Mouse (Mus musculus) mesoderm, embryonic 11.5 days (tissue): ENCODE measurements around the gene Mfsd11.
"Not testable (repeated sequence)": the region's sequence is repeated elsewhere in the genome, so short reads cannot be mapped to it uniquely, and the experiment has no call there.

Experiments used
- DNase-seq: peaks from one replicate; pipeline ENCODE4 v3.0.0-alpha.2; 2012; ENCODE audit warnings: low read depth, low spot score

The Mfsd11 gene

GRCm38 (mm10) chr11:116881440-116881839 lies 29.2 kb downstream of the Mfsd11 start:
- DNase-seq, result no peak

- DNase-seq, result no peak
Observed at GRCm38 (mm10) chr11:116882446-116882845, 30.2 kb downstream of the Mfsd11 start.

- DNase-seq, result no peak
Observed at GRCm38 (mm10) chr11:116884061-116884460, 31.8 kb downstream of the Mfsd11 start.

- DNase-seq, result peak; percentile 90
Observed at GRCm38 (mm10) chr11:116885275-116886151, 33.3 kb downstream of the Mfsd11 start.

- no peak for DNase-seq
Observed at GRCm38 (mm10) chr11:116887136-116887535, 34.9 kb downstream of the Mfsd11 start.

GRCm38 (mm10) chr11:116893532-116894442 lies 41.5 kb downstream of the Mfsd11 start:
- DNase-seq, result no peak

- no peak for DNase-seq
Observed at GRCm38 (mm10) chr11:116895402-116895801, 43.2 kb downstream of the Mfsd11 start.

- no peak for DNase-seq
Observed at GRCm38 (mm10) chr11:116899247-116899646, 47.0 kb downstream of the Mfsd11 start.

GRCm38 (mm10) chr11:116902588-116902987 lies 50.3 kb downstream of the Mfsd11 start:
- not testable (repeated sequence) for DNase-seq

GRCm38 (mm10) chr11:116905741-116906456 lies 53.7 kb downstream of the Mfsd11 start:
- DNase-seq, result no peak

- DNase-seq, result no peak
Observed at GRCm38 (mm10) chr11:116913573-116913972, 61.3 kb downstream of the Mfsd11 start.

GRCm38 (mm10) chr11:116914267-116914885 lies 62.1 kb downstream of the Mfsd11 start:
- DNase-seq, result no peak

- no peak for DNase-seq
Observed at GRCm38 (mm10) chr11:116915241-116915640, 63.0 kb downstream of the Mfsd11 start.

- no peak for DNase-seq
Observed at GRCm38 (mm10) chr11:116917361-116917760, 65.1 kb downstream of the Mfsd11 start.

GRCm38 (mm10) chr11:116918323-116919185 lies 66.3 kb downstream of the Mfsd11 start, which contains the start of gene Mgat5b:
Mgat5b (plus strand) TSS chr11:116918863.
- DNase-seq, result peak; percentile 94

GRCm38 (mm10) chr11:116919186-116920020 lies 67.2 kb downstream of the Mfsd11 start:
- no peak for DNase-seq

- DNase-seq, result peak; percentile 66
Observed at GRCm38 (mm10) chr11:116920746-116921145, 68.5 kb downstream of the Mfsd11 start.

GRCm38 (mm10) chr11:116922058-116922457 lies 69.8 kb downstream of the Mfsd11 start:
- DNase-seq, result peak; percentile 26
